Mouse (Mus musculus) embryo, embryonic 10 days (tissue): ENCODE measurements around the gene Gjc2.

Experiments
- DNase-seq: peaks from one replicate; pipeline ENCODE4 v3.0.0-alpha.2; 2015; ENCODE audit warnings: low spot score

Gene Gjc2

DNA sequence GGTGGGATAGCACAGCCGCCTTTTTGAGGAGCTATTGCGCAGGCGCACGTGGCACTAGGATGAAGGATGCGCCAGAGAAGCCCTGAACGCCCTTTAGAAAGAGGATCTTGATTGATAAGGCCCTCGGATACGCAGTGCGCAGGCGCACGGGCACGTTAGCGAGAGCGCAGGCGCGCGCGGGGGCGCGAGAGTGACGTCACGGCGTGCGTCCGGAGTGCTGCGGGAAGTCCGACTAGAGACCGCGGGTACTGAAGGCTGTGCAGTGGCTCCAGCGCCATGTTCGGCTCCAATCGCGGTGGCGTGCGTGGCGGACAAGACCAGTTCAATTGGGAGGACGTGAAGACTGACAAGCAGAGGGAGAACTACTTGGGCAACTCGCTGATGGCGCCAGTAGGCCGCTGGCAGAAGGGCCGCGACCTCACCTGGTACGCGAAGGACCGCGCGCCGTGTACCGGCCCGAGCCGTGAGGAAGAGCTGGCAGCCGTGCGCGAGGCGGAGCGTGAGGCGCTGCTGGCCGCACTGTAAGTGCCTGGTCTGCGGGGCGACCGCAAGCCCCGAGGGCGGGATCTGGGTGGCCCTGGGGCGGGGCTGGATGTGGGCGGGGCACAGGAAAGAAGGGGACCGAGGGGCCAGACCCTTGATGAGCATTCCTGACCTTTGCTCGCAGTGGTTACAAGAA lies 25.3 kb upstream of the Gjc2 start, which contains the start of gene 2310033P09Rik:
Gene 2310033P09Rik (plus strand): TSS at position 169 of the 679 bp plus-strand sequence.
- peak; percentile 99 for DNase-seq

DNA sequence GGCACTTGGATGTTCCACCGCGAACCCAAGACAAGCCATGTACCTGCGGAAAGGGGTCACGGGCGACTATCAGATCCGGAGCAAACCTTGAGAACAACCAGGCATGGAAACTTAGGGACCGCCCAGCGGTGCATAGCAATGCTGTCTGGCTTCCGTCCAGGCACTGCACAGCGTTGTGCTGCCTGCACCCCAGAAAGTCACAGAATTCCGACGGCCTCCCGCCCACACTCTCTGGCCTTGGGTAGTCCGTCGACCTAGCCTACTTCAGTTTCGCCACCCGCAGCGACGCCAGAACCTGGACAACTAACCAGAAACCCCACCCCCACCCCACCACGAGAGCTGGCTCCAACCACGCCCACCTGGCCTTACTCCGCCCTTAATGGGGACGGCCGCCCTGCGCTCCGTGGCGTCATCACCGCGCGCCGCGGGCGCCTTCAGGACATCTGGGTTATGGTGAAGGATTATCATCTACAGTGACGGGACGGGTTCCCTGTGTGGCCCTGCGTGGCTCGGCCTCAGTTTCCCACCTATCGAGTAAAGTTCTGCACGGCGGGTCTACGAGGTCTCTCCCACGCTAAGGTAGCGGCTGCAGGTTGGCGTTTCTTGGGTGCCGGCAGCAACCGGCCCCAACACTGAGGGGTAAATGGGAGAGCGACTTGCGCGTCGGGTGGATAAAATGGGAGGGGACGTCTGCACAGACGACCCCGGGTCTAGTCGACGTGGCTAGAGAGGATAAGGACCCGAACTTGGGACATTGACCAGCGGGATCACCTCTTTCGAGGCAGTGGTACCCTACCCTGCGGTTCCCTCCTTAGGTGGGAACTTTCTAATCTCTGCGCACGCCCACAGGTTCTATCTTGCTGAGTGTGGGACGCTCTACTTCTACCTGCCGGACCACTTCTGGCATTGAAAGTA lies 19.3 kb upstream of the Gjc2 start, which contains the start of gene Mrpl55:
Gene Mrpl55 (plus strand): TSS at position 406 of the 915 bp plus-strand sequence.
- peak; percentile 97 for DNase-seq

DNA sequence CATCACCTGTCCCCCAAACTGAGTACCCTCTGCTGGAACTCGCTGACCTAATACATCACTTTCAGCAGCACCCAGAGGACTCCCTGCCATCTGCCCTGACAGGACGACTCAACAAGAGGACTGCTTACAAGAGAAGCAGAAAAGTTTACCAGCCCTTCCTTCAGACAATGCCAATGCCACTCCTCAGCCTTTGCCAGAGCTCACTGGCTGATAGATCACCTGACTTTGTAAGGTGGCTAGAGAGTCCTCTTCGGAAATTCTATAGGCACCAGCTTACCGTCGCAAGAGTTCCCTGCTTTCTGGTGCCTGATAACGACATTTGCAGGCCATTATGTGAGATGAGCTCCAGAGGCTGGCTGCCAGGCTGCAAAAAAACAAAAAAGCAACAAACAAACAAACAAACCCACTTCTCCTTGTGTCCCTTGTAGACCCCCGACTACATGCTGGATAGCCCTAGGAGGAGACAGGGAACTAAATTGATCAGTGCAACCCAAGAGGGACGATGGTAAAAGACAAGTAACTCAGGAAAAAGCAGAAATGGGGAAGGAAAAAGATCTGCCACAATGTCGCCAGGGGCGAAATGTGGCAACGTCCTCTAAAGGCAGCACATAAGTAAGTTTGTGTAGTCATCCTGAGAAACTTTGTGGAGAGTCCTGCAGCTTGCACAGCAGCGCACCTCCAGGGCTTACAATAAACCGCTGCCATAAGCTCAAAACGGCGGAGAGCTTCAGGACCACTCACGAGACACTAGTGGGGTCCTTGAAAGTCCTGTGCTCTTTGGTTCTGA lies 18.4 kb upstream of the Gjc2 start:
- DNase-seq, result no peak

DNA sequence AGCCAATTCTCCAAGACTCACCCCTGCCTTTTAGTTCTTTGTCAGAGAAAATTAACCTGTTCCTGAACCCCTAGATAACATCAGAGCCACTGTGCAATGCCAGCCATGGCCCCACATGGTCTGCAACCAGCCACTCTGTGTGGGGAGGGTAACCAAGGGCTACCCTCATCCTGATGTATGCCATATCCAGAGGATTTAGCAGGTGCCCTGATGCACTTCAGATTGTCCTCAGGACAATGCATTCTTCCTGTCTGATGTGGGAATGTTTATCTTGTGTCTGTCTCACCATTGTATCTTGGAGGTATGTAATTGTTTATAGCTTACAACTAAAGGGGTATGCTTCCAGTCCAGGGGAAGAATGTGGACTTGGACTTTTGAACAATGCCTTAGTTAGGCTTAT lies 13.2 kb upstream of the Gjc2 start:
- no peak for DNase-seq

DNA sequence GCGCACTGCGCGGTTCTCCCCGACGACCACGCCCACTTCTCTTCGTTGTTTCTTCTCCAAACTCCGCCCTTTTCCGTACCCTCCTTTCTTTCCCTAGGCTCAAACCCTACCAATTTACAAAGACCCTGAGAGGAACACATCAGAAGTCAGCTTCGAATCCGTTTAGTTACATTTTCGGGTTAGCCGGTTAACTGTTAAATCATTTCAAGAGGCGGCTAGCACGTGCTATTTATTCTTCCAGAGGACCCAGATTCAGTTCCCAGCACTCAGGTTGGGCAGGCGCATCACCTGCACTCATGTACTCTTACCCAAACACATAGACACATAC lies 9.0 kb upstream of the Gjc2 start, which contains the start of gene Guk1:
Gene Guk1 (minus strand): TSS at position 154 of the 328 bp plus-strand sequence.
- no peak for DNase-seq

DNA sequence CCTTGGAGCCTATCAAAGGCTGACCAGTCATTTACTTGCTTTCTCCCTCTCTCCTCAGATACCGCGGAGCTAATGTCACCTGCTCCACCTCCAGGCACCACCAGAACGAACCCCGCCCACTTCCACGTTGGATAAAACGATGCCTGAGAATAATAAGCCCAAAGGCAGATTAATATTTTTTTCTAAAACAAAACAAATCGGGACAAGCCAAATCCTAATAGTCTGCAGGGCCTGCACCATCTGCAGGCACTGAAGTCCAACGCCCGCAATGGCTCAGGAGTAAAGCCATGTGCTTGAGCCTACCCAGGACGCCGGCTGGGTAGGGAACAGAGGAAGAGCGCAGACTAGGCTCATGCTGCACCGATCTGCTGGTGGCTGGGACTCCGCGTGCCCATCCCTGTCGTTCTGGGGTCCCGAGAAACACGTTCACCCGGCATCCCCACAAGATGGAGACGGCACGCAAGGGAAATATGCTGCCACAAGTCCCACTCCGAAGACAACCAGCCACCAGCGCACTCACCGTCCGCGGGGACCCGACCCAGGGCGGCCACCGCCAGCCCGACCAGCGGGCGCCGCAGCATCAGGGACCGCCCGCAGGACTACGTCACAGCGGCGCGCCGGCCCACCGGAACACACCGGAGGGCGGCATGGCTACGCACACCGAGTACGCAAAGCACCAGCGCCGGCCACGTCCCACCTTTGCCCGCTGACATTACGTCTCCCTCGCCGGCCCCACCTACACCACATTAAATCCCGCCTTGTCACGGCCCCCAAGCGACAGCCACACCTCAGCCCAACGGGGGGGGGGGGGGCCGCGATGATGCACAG lies 8.4 kb upstream of the Gjc2 start:
- DNase-seq, result peak; percentile 95

DNA sequence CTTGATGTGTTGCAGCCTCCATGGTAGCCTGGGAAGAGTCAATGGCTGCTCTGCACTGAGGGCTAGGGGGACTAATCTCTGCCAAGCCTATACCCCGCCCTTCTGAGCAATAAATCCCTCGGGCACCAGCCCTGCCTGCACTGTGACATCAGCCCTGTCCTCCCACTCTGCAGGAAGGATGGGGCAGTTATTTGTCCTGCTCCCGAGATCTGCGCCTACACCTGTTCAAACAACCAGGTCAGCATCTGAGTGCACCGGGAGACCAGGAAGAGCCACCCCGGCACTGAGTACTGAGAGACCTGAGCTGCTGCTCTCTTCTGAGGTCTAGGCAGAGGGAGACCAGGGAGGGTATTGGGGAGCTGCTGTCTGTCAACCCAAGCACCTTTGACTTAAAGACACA lies 4.7 kb upstream of the Gjc2 start:
- DNase-seq, result no peak

DNA sequence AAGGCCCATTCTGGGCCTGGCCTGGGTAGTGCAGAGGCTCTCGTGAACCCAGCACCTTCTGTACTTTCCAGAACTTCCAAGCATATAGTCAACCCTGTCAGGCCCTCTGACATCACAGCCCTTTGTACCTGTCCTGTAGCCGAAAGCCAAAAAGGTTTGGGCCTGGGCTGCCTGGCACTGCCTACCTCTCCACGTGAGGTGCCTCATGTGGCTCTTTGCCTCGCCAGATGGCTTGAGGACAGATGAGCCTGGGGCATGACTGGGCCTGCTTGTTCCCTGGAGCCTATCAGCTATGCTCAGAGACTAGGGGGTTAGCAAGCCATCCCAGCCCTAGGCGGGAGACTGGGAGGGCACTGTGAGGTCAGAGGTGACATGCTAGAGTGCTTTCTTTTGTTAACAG lies 2.5 kb upstream of the Gjc2 start:
- DNase-seq, result no peak

DNA sequence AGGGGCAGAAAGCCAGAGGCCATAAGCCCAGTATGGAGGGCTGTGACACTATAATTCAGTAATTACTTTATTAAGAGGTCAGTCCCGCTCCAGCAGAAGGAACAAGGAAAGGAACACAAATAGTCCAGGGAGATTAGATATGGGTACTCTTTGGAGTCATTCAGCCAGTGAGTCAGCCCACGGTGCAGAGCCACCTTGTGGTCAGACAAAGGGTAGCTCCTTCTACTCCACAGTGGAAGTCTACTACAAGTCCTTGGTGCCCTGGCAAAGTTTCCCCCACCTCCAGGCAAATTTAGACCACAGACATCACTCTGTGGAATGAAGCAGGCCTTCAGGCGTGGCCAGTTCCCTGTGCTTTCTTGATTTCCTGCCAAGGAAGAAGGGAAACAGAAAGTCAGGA lies 808 bp upstream of the Gjc2 start:
- DNase-seq, result peak; percentile 67

DNA sequence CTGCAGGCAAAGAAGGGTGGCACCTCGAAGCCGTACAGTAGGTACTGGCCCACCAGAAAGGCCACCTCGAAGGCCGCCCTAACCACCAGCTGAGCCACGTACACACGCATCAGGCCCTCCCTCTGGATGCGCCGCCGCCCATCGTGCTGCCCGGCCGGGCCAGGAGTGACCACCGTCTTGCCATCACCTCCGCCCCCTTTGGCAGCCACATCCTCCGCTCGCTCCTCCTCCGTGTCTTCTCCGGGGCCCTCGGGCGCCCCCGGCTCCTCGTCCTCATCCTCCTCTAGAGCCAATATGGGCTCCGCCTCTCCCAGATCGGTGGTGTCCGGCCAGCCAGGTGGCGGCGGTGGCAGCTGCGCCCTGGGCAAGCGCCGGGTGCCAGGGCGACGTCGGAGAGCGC lies 6.1 kb downstream of the Gjc2 start:
- DNase-seq, result no peak

DNA sequence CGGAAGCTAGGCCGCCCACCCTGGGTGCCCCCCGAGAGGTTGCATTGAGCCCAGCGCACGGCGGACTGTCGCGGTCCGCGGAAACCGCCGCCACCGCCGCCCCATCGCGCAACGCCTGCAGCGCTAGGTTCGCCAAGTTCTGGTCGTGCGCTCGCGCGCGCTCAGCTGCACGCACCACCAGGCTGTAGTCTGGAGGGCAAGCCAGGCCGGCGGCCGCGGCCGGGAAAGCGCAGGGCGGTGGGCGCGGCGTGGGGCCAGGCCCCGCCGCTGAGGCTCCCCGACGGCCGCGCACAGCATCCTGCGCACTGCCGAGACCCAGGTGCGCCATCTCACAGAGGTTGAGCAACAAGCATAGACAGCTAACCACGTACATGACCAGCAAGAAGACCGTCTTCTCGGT lies 6.5 kb downstream of the Gjc2 start:
- DNase-seq, result no peak

DNA sequence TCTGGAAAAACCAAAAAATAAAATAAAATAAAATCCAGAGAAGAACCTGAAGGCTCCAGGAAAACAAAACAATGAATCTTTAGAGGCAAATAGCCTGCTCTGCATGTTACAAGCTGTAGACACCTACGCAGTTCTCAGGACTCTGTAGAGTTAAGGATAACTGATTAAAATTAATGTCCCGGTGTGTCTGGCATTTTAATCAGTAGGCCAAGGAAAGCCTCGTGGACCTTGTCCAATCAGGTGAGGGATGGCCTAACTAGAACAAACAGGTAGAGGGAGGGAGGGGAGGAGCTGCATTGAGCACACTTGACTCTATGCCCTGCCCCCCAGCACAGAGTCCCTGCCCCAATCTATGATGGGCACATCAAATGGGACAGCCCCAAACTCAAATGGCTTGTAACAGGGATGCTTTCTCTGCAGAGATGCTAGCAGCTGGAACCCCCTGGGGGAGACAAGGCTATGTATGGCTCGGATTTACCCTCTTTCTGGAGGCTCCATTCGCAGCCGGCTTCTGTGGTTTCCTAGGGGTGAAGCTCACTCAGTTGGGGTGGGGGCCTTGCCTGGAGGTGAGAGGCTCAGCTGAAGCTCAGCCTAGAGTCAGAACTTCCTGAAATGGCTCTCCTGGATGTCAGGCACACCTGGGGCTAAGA lies 8.7 kb downstream of the Gjc2 start:
- no peak for DNase-seq

DNA sequence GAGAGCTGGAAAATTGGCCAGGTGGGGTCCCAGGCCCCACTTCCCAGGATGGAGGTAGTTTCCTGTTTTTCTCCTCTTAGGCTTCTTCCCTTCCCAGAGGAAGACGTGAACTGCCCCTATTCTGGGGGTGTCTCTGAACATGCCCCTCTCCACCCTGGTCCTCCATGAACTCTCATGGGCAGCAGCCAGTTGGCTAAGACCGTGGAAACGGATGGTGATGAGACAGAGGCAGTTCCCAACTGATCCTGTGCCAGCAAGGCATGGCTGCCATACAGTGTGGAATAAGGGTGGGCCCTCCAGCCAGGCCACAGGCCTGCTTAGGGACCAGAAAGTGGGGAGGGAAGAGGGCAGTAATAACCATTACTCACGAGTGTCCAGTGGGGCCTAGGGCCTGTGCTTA lies 12.5 kb downstream of the Gjc2 start:
- DNase-seq, result no peak

DNA sequence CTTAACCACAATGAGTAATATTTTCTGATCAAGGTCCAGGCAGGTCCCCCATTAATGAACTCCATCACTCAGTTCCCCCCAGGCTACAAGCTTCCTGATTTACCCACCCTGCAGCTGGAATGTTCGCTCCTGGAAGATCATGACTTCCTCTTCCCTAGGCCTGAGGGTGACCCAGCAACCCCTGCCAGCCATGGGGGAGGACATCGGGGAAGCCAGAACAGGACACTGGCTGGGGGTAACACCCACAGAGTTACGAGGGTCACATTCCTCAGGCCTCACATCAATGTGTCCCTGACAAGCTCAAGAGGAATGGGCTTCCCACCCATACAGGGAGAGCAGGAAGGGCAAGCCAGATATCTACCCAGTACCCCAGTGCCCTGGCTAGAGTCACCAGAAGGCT lies 13.2 kb downstream of the Gjc2 start:
- no peak for DNase-seq

DNA sequence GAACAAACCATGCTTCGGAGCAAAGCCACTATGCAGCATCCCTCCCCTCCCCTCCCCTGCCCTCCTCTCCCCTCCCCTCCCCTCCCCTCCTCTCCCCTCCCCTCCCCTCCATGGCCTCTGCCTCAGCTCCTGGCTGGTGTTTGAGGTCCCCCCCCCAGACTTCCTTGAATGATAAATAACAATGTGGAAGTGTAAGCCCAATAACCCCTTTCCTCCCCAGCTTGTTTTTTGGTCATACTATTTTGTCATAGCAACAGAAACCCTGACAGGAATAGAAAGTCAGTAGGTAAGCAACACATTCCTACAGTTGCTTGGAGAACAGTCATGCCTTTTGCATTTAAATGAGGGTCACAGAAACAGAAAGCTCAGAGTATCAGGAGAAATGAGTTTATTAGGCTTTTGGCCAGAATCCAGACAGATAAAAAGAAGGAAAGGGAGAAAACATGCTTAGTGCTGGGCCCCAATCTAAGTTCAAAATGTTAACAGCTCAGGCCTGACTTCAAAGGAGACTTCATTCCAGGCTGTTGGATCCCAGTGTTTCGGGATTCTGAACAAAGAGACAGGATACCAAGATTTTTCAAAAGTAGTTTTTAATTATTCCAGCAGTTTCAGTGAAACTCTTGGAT lies 17.3 kb downstream of the Gjc2 start:
- DNase-seq, result no peak

DNA sequence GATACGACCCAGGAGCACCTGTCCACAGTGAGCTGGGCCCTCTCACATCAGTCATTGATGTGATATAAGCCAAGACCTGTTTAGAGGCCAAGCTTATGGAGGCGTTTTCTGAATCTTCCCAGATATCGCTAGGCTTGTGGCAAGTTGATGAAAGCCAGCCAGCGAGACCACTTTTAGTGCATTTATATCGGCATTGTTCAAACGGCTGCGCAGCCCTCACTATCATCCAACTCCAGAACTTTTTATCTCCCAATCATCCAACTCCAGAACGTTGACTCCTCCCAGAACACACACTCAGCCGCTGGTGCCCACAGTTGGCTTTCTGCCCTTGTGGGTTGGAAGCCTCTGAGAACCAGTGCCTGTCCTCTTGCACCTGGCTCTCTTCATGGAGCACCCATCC lies 18.6 kb downstream of the Gjc2 start:
- no peak for DNase-seq

DNA sequence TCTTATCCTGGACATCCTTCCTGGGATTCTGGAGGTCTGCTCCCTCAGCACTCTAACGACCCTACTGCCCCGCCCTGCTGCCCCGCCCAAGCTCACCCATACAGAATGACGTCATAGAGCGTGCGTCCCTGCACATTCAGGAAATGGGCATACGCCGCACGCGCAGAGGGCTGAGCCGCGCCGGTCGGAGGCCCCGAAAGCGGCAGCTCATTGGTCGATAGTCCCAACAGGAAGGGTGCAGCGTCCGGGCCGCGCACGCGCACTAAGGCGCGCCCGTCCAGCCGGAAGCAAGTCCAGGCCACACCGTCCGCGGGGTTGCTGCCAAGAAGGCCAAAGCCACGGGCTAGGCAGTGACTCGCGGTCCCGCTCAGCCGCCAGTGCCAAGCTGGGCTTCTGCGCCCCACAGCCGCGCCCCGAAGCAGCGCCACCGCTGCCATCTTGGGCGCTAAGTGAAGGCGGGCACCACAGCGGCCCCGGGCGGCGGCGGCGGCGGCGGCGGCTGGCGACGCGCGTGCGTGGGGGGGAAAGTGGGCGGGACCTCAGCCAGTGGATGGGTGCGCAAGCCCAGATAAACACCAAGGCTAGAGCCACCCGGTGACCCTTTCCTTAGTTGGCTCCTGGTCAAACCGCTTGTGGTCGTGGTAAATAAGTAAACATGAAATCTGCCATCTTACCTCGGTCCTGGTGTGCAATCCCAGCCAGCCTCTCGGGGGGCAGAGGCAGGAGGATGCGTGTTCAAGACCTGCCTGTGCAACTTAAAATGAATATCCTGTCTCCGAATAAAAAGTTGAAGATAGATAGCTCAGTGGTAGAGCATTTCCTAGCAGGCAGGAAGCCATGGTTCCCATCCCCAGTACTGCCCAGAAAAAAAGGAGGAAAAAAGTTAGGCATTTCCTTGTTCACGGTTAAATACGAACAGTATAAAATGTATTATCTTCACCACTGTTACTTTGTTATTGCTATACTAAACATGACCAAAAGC lies 19.5 kb downstream of the Gjc2 start, which contains the start of gene Iba57:
Gene Iba57 (minus strand): TSS at position 485 of the 982 bp plus-strand sequence.
- peak; percentile 99 for DNase-seq

DNA sequence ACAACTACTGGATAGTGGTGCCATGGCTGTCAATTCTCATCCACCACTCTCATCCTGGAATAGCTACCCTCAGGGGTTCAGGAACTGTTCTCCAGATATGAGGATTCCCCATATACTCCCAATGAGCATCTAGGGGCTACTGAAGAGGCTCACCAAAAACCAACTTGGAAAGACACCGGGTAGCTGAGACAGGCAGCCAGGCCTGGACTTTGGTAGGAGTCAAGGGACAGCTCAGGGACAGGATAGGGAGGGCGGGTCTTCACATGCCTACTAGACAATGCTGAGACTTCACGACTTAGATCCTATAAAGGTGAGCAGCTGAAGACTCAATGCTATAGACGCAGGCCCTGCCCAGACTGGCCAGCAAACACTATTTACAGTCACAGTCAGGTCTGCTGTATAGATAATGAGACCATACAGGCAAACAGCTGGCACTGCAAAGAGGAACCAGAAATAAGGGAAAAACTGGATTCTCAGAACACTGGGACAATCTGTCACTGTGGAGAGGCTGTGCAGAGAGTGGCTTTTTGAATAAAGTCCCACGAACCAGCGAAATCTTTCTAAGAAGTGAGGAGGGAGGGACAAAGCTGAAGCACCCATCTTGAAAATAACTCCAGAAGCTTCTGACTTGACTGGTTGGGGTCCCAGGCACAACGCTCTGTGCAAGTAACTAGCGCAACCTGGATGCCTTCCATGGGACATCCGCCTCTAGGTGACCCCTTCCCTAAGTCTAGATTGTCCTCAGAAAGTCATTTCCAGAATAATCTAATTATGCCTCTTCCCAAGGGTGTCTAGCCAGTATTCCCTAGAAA lies 20.4 kb downstream of the Gjc2 start:
- no peak for DNase-seq
